Mouse (Mus musculus) heart, adult 2 months (tissue): ENCODE measurements around the gene Smco3.

Experiments
- CTCF ChIP-seq: fragments of 200-600 bp; IDR thresholded peaks from 2 replicates; pipeline ENCODE4 v1.8.1; 2022; ENCODE audit warnings: antibody characterized with exemption, mild to moderate bottlenecking, moderate library complexity
- POLR2A ChIP-seq: fragments of 200-500 bp; IDR thresholded peaks from 2 replicates; pipeline ENCODE4 v1.6.1; 2011; ENCODE audit warnings: mild to moderate bottlenecking, low read depth, low read length, control low read depth; ENCODE audit not compliant: insufficient read depth

DNA sequence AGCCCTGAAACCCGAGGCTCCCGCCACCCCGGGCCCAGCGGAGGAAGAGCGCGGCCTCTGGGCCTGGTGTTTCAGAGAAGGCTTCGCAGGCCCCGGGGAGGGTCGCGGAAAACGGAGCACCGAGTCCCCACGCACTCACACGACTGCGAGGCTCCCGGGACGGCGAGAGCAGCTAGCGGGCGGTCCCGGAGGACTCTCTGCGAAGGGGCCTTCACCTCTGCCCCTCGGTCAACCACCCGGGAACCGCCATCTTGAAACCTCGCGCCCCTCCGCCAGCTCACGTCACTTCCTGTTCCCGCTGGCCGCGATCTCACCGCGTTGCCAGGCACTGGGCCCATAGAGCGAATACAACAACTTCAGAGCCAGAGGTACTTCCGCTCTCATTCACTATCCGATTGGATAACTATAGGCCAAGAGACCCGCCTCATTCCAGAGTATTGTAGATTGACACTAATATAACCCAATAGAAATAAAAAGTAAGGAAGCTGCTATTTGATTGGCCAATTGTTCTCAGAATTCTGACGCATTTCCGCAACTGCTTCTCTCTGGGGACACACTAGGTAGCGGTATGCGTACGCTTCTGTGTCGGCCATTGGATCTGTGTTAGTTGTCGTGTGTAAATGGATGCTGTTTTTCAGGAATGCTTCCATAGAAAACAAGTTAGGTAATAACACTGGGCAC is 7.2 kb downstream of the Smco3 start, which contains the start of gene Wbp11:
- TF ChIP-seq POLR2A (peak; percentile 95), CTCF (peak; percentile 53)
